Mouse (Mus musculus): Measurements from ENCODE around the gene Nr2f2. TPM values are rescaled to one million over a fixed set of nuclear protein-coding genes. Genes with fewer than 3 reads are reported as not detected.

Nr2f2 gene
- polyA plus RNA-seq, 1 experiment from 2014 or later, result 17.9 TPM

DNA sequence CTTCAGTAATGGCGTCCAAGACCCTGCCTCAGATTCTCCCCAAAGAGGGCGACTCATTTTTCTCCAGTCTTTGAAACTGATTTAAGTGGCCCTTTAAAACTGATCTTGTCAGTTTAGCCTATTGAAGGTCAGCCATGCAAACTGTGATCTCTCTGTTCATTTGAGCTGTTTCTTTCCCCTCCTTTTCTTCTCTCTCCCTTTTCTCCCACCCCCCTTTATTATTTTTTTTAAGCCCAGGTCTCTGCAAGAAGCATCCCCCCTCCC, 11.2 kb downstream of the Nr2f2 start:
- TF ChIP-seq CTCF (IDR thresholded peaks at IDR 0.05; ENCODE audit: low read depth), result no peak
- Histone ChIP-seq H3K4me2 (replicated peaks; ENCODE audit: low read depth) (peak overlapping the region; percentile 100), H3K9ac (ENCODE audit: low read depth, low read length) (no peak overlapping the region), H3K27me3 (replicated peaks; ENCODE audit: control insufficient read depth, insufficient read depth, low read length) (no peaks in the 10 kb centered on the region), H3K4me3 (ENCODE audit: low read depth, low read length) (peak overlapping the region; percentile 18; the same call in 1 of the 2 replicates), H3K4me1 (replicated peaks; ENCODE audit: control insufficient read depth, insufficient read depth, low read length) (0 out of 2 replicates have a peak, but pooled peaks cover 5% of the 10 kb centered on the region), H3K36me3 (ENCODE audit: control insufficient read depth, insufficient read depth) (no peaks in the 10 kb centered on the region), H3K27ac (ENCODE audit: low read depth, low read length) (no peak overlapping the region), H3K9me3 (ENCODE audit: control insufficient read depth) (no peaks in the 10 kb centered on the region)
- no peak for ATAC-seq
- WGBS, result 73% methylated on average over 2 of the region's 2 CpGs

DNA sequence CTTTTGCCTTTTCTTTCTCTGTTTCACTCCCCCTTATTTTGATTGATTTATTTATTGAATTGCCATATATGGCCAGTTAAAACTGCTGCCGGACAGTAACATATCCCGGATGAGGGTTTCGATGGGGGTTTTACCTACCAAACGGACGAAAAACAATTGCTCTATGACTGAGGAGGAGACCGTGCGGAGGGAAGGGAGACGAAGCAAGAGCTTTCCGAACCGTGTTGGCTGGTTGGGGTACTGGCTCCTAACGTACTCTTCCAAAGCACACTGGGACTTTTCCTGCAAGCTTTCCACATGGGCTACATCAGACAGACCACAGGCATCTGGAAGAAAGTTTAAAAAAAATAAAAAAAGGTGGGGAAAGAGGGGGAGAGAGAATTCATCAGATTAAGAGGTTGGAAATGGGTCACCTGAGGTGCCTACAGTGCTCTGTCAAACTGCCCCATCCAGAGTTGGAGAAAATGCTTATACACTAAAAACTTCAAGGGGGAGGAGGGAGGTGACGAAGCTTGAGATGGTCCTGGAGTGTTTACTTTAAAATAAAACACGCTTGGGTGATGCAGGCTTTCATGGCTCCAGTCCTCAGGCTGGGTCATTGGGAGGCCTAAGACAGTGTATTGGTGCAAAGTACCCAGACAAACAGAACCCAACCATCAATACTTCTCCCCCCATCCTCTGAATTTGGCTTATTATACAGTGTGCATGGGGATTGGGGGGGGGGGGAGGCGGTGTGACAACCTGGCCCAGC, 11.8 kb downstream of the Nr2f2 start:
- Histone ChIP-seq H3K9ac (ENCODE audit: low read depth, low read length) (no peak overlapping the region), H3K27me3 (replicated peaks; ENCODE audit: control insufficient read depth, insufficient read depth, low read length) (no peaks in the 10 kb centered on the region), H3K4me3 (ENCODE audit: low read depth, low read length) (peak overlapping the region; percentile 18), H3K36me3 (ENCODE audit: control insufficient read depth, insufficient read depth) (no peaks in the 10 kb centered on the region), H3K4me1 (replicated peaks; ENCODE audit: control insufficient read depth, insufficient read depth, low read length) (0 out of 2 replicates have a peak, but pooled peaks cover 5% of the 10 kb centered on the region), H3K9me3 (ENCODE audit: control insufficient read depth) (no peaks in the 10 kb centered on the region), H3K27ac (ENCODE audit: low read depth, low read length) (no peak overlapping the region), H3K4me2 (replicated peaks; ENCODE audit: low read depth) (peak overlapping the region; percentile 100)
- no peak for TF ChIP-seq CTCF (IDR thresholded peaks at IDR 0.05; ENCODE audit: low read depth)
- no peak for ATAC-seq
- WGBS, result 47% methylated on average over 14 of the region's 14 CpGs

DNA sequence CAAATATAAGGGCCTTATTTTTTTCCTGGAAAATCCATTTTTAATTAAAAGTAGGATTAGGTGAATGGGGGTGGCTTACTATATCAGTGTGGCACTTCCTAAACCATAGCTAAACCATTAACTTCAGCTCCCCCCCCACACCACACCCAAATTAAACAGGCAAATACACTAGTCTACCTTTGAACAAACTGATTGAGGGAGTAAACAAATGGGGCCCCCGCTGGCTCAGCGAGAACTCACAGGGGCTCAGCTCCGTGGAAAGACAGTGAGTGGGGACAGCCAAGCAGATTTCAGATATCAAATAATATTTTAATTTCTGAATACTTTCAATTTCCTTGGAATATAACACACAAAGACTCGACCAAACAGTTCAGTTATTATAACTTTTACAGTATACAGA, 13.4 kb downstream of the Nr2f2 start:
- no peak for TF ChIP-seq CTCF (IDR thresholded peaks at IDR 0.05; ENCODE audit: low read depth)
- Histone ChIP-seq H3K36me3 (ENCODE audit: control insufficient read depth, insufficient read depth) (no peaks in the 10 kb centered on the region), H3K9me3 (ENCODE audit: control insufficient read depth) (no peaks in the 10 kb centered on the region), H3K4me3 (ENCODE audit: low read depth, low read length) (0 out of 2 replicates have a peak overlapping the region, but pooled peaks have one; percentile 2), H3K9ac (ENCODE audit: low read depth, low read length) (no peak overlapping the region), H3K4me2 (replicated peaks; ENCODE audit: low read depth) (peak overlapping the region; percentile 96; the same call in 1 of the 2 replicates), H3K27me3 (replicated peaks; ENCODE audit: control insufficient read depth, insufficient read depth, low read length) (no peaks in the 10 kb centered on the region; the same call in 1 of the 2 replicates), H3K4me1 (replicated peaks; ENCODE audit: control insufficient read depth, insufficient read depth, low read length) (peaks cover 5% of the 10 kb centered on the region; the same call in 1 of the 2 replicates), H3K27ac (ENCODE audit: low read depth, low read length) (no peak overlapping the region)
- ATAC-seq, result no peak
- 19% methylated on average over 4 of the region's 4 CpGs for WGBS

DNA sequence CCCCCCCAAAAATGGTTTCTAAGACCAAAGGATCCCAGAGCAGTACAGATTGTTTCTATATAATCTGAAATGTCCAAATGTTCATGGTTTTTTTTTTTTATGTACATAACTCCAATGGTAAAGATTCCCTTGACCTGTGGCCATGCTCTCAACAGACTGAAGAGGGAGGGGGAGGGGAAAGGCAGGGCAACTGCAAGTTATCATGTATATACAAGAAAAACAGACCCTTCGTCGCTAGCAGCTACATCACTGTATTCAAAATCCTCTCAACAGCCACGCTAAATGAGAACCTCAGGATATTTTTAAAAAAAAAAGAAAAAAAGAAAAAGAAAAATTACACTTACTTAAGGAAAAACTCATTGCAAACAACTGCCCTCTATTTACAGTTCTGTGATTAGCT, 13.9 kb downstream of the Nr2f2 start:
- Histone ChIP-seq H3K4me2 (replicated peaks; ENCODE audit: low read depth) (peak overlapping the region; percentile 96; the same call in 1 of the 2 replicates), H3K27ac (ENCODE audit: low read depth, low read length) (no peak overlapping the region), H3K4me3 (ENCODE audit: low read depth, low read length) (0 out of 2 replicates have a peak overlapping the region, but pooled peaks have one; percentile 2), H3K9me3 (ENCODE audit: control insufficient read depth) (no peaks in the 10 kb centered on the region), H3K36me3 (ENCODE audit: control insufficient read depth, insufficient read depth) (no peaks in the 10 kb centered on the region), H3K27me3 (replicated peaks; ENCODE audit: control insufficient read depth, insufficient read depth, low read length) (no peaks in the 10 kb centered on the region; the same call in none of the 2 replicates), H3K4me1 (replicated peaks; ENCODE audit: control insufficient read depth, insufficient read depth, low read length) (peaks cover 5% of the 10 kb centered on the region; the same call in 1 of the 2 replicates), H3K9ac (ENCODE audit: low read depth, low read length) (no peak overlapping the region)
- WGBS, result 52% methylated on average over 3 of the region's 3 CpGs
- ATAC-seq, result no peak
- no peak for TF ChIP-seq CTCF (IDR thresholded peaks at IDR 0.05; ENCODE audit: low read depth)

DNA sequence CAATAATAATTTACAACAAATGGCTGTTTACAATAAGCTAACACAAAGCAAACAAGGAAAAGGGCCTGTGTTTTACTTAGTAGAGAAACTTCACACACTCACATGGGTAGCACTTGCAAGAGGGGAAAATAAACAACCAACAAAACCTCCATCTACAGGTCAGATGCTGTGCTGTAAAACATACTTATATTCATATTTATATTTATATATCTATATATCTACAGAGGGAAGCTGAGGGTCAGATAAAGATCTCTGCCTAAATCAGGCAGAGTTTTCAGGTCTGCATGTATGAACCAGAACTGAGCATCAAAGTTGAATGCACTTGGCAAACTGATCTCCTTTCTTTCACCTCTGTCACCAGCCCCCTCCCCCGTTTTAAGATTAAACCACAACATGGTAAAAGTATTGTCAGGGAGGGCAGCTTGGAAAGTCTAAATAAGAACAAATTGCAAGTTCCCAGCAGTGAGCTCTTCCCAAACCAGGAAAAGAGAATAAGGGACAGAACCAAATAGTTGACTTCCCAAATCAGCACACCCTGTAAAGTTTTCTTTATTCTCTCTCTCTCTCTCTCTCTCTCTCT, 14.5 kb downstream of the Nr2f2 start:
- no peak overlapping the region for H3K27ac ChIP-seq (ENCODE audit: low read depth, low read length)
- no peaks in the 10 kb centered on the region; the same call in none of the 2 replicates for H3K27me3 ChIP-seq (replicated peaks; ENCODE audit: control insufficient read depth, insufficient read depth, low read length)
- H3K4me2 ChIP-seq (replicated peaks; ENCODE audit: low read depth), result peak overlapping the region; percentile 96
- peaks cover 5% of the 10 kb centered on the region; the same call in 1 of the 2 replicates for H3K4me1 ChIP-seq (replicated peaks; ENCODE audit: control insufficient read depth, insufficient read depth, low read length)
- ATAC-seq, result no peak
- H3K9ac ChIP-seq (ENCODE audit: low read depth, low read length), result no peak overlapping the region
- H3K4me3 ChIP-seq (ENCODE audit: low read depth, low read length), result peak overlapping the region; percentile 73
- no peaks in the 10 kb centered on the region for H3K36me3 ChIP-seq (ENCODE audit: control insufficient read depth, insufficient read depth)
- WGBS, result 26% methylated on average over 1 of the region's 1 CpGs
- H3K9me3 ChIP-seq (ENCODE audit: control insufficient read depth), result no peaks in the 10 kb centered on the region
- no peak for TF ChIP-seq CTCF (IDR thresholded peaks at IDR 0.05; ENCODE audit: low read depth)

DNA sequence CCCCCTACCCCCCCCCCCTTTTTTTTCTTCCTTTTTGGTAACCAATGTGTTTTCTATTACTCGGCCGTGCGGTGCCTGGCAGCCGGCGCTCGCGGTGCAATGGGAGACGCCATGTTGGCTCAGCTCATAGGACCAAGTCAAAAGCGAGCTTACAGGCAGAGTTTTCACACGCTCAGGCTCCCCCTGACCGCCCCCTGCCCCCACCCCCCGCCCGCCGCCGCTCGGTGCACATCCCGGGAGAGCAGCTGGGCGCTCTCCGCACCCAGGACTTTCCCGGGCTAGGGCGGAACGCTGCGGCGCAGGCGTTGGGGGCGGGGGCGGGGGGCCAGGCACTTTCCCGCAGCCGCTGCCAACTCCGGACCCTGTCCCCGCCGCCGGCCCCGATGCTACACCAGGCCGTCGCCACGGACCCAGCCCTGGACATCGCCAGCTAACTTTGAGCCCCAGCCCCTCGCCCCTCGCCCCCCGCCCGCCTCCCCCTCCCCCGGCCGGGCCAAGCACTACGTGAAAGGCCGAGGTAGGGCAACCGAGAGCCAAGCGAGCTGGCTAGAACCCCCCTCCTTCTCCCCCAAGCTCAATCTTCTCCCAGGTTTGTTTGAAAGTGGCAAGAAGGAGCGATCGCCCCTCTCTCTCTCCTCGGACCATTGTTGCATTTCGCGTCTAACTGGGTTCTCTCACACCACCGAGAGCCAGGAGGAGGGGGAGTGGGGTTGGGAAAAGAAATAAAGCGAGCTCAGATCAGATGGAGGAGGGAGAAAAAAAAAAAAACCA, 15.6 kb downstream of the Nr2f2 start:
- 1% methylated on average over 54 of the region's 55 CpGs for WGBS
- H3K27me3 ChIP-seq (replicated peaks; ENCODE audit: control insufficient read depth, insufficient read depth, low read length), result no peaks in the 10 kb centered on the region; the same call in none of the 2 replicates
- TF ChIP-seq CTCF (IDR thresholded peaks at IDR 0.05; ENCODE audit: low read depth), result no peak
- peak; percentile 55; the same call in 1 of the 2 replicates for ATAC-seq
- no peaks in the 10 kb centered on the region for H3K36me3 ChIP-seq (ENCODE audit: control insufficient read depth, insufficient read depth)
- H3K9me3 ChIP-seq (ENCODE audit: control insufficient read depth), result no peaks in the 10 kb centered on the region
- peak overlapping the region; percentile 76 for H3K27ac ChIP-seq (ENCODE audit: low read depth, low read length)
- H3K4me1 ChIP-seq (replicated peaks; ENCODE audit: control insufficient read depth, insufficient read depth, low read length), result no peaks in the 10 kb centered on the region; the same call in 1 of the 2 replicates
- H3K9ac ChIP-seq (ENCODE audit: low read depth, low read length), result peak overlapping the region; percentile 78
- peak overlapping the region; percentile 96 for H3K4me2 ChIP-seq (replicated peaks; ENCODE audit: low read depth)
- peak overlapping the region; percentile 73 for H3K4me3 ChIP-seq (ENCODE audit: low read depth, low read length)

Data from intestine, postnatal 0 days (tissue).